Mouse (Mus musculus) embryonic fibroblast, embryonic 13.5 days (primary cell): ENCODE measurements around the gene Vtcn1.

Experiments used
- CTCF ChIP-seq: IDR thresholded peaks from 2 replicates; pipeline ENCODE4 v1.5.1; 2011; ENCODE audit warnings: mild to moderate bottlenecking, control low read depth, low read length, moderate library complexity, borderline replicate concordance; ENCODE audit not compliant: insufficient read depth
- POLR2A ChIP-seq: IDR thresholded peaks from 2 replicates; pipeline ENCODE4 v1.6.1; 2011; ENCODE audit warnings: low read depth, mild to moderate bottlenecking, control low read depth, low read length, moderate library complexity

DNA sequence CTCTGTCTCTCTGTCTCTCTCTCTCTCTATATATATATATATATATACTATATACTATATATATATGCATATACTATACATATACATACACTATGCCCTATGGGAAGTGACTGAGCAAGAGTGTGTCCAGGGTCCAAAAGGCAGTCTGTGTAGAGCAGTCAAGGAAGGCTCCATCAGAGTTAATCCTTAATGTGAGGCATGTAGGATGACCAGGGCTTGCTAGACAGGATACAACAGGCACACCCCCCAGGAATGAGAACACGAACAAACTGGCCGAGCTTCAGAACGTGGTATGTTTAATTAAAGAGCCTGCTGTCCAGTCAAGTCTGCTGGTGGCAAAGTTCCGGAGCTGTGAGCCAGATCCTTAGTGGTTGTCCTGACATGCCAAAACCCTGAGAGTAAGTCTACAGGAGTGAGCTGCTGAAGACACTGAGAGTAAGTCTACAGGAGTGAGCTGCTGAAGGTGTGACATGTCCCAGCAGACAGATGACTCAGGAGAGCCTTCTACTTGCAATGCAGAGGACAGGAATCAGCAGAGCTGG lies 115.3 kb downstream of the Vtcn1 start:
- no peak for TF ChIP-seq CTCF
- TF ChIP-seq POLR2A: no peak
